Mouse (Mus musculus) megakaryocyte, embryonic 14.5 days (primary cell): ENCODE results near the gene Mgat4c.

ENCODE experiments used
- FLI1 ChIP-seq: IDR thresholded peaks from 2 replicates; pipeline ENCODE4 v1.6.1; 2012; ENCODE audit warnings: low read length, inconsistent platforms, mixed read lengths
- GATA1 ChIP-seq: IDR thresholded peaks from 3 replicates; pipeline ENCODE4 v1.6.1; 2012; ENCODE audit warnings: mixed read lengths, low read length, inconsistent platforms, borderline replicate concordance

DNA sequence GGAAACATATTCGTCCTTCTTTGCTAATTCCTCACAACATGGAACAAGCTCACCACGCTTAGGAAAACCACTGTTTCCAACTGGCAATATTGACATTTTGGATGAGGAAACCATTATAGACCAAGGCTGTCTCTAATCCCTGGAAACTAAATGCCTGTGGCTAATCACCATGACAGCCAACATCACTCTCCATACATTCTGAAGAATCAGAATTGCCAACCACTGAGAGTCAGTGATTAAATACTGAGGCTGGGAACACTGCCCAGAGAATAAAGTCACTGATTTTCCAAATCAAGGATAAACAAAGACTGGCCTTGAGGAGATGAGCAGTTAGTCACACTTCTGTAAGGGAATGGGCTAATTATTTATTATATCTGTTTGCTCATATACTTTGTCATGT, 361.2 kb downstream of the Mgat4c start:
- TF ChIP-seq GATA1 (no peak), FLI1 (no peak)
